Mouse (Mus musculus): ENCODE results near the gene Il17c.

DNA sequence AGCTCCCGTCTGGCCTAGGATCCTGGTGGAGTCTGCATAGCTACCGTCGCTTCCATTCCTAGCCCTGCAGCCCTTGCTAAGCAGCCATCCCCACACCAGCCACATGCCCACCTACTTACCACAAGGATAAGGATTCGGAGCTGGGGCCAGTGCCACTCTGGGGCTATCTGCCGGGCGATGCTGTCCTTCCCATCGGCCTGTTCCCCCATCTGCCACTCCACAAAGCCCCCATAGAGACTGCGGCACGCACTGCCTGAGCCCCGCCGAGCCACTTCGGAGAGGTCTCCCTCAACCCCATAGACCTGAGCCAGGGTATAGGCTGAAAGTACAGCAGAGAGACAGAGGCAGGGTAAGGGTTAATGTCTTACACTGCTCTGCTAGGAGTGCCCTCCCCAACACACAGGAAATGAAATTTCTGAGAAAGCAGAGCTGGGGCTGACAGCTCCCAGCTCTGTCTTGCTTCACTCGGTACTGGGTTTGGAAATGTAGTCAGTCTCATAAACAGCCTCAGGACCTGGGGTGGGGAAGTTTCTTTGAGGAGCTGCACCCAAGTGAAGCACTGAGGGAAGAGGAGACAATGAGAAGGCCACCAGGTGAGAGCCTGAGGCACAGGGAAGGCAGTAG lies 16.0 kb downstream of the Il17c start:
- TF ChIP-seq CTCF (IDR thresholded peaks at IDR 0.05) = no peak
- no peak for TF ChIP-seq EP300 (IDR thresholded peaks at IDR 0.05; ENCODE audit: insufficient read depth, low read depth, low read length)
- TF ChIP-seq POLR2A (IDR thresholded peaks at IDR 0.05; ENCODE audit: insufficient read depth, low read depth, low read length) = no peak

Measured in heart, adult 2 months (tissue).